Comparison of ENCODE assay signal across 8 mouse cellular contexts in genomic region chr7:44495086-44495485, GRCm38 (mm10). TPM values are rescaled to one million over a fixed set of nuclear protein-coding genes. Genes with fewer than 3 reads are reported as not detected.
DNase-seq lines count a peak whose midpoint lies in the region; ATAC-seq lines count a peak whose summit lies in the region.

No protein-coding gene starts in this region.

- H3K27me3 ChIP-seq in lung, embryonic 16.5 days (ENCODE audit: control insufficient read depth, insufficient read depth, low read depth, low read length) = no peaks in the 10 kb centered on the region
- H3K27me3 ChIP-seq in limb, embryonic 11.5 days (ENCODE audit: control insufficient read depth, insufficient read depth, low read length) = no peaks in the 10 kb centered on the region
- no peaks in the 10 kb centered on the region for H3K27me3 ChIP-seq in stomach, embryonic 15.5 days (replicated peaks)

- intact Hi-C loops in left cerebral cortex, postnatal 36 days (cut with DNase I) = no loop called here

- H3K9me3 ChIP-seq in lung, embryonic 16.5 days (ENCODE audit: control insufficient read depth, low read length) = no peaks in the 10 kb centered on the region
- H3K9me3 ChIP-seq in limb, embryonic 11.5 days (ENCODE audit: control insufficient read depth, low read length) = no peaks in the 10 kb centered on the region
- H3K9me3 ChIP-seq in stomach, embryonic 15.5 days = no peaks in the 10 kb centered on the region

- WGBS in lung, embryonic 16.5 days = 73% methylated on average over 7 of the region's 7 CpGs
- WGBS in limb, embryonic 11.5 days = 91% methylated on average over 7 of the region's 7 CpGs
- 78% methylated on average over 7 of the region's 7 CpGs for WGBS in stomach, embryonic 15.5 days

- peak overlapping the region; percentile 84 for H3K9ac ChIP-seq in lung, embryonic 16.5 days (ENCODE audit: low read length)
- no peak overlapping the region for H3K9ac ChIP-seq in limb, embryonic 11.5 days (ENCODE audit: low read length)
- no peak overlapping the region for H3K9ac ChIP-seq in stomach, embryonic 15.5 days

- H3K36me3 ChIP-seq in lung, embryonic 16.5 days (ENCODE audit: control insufficient read depth, insufficient read depth, low read length) = peaks cover 20% of the 10 kb centered on the region
- H3K36me3 ChIP-seq in limb, embryonic 11.5 days (ENCODE audit: control insufficient read depth, insufficient read depth, low read length) = peaks cover 7% of the 10 kb centered on the region; the same call in 1 of the 2 replicates
- peaks cover 23% of the 10 kb centered on the region for H3K36me3 ChIP-seq in stomach, embryonic 15.5 days

- no peak overlapping the region for H3K27ac ChIP-seq in lung, embryonic 16.5 days (ENCODE audit: low read length)
- no peak overlapping the region for H3K27ac ChIP-seq in limb, embryonic 11.5 days (replicated peaks; ENCODE audit: low read depth, low read length)
- no peak overlapping the region for H3K27ac ChIP-seq in stomach, embryonic 15.5 days

- DNase-seq in cerebellum, adult 11-12 months = peak; percentile 51
- no peak for DNase-seq in cerebellum, adult 18-20 months
- no peak for DNase-seq in lung, postnatal 10 days
- no peak for DNase-seq in limb, embryonic 11.5 days (ENCODE audit: low spot score)
- DNase-seq in left cerebral cortex, postnatal 36 days (ENCODE audit: low spot score in 2 of 2) = no peak
- no peak for DNase-seq in thymus, postnatal 10 days (ENCODE audit: low spot score in 2 of 2)

- peaks cover 16% of the 10 kb centered on the region for H3K4me1 ChIP-seq in lung, embryonic 16.5 days (replicated peaks; ENCODE audit: control insufficient read depth, insufficient read depth, low read length)
- H3K4me1 ChIP-seq in limb, embryonic 11.5 days (ENCODE audit: control insufficient read depth, insufficient read depth, low read length) = peaks cover 5% of the 10 kb centered on the region; the same call in 1 of the 2 replicates
- peaks cover 13% of the 10 kb centered on the region for H3K4me1 ChIP-seq in stomach, embryonic 15.5 days

- peak overlapping the region; percentile 98 for H3K4me2 ChIP-seq in lung, embryonic 16.5 days (ENCODE audit: low read depth, low read length)
- H3K4me2 ChIP-seq in limb, embryonic 11.5 days (ENCODE audit: low read depth, severe bottlenecking) = peak overlapping the region; percentile 78; the same call in 1 of the 2 replicates
- H3K4me2 ChIP-seq in stomach, embryonic 15.5 days = peak overlapping the region; percentile 72

- ATAC-seq in lung, embryonic 16.5 days (ENCODE audit: low read depth) = no peak
- no peak for ATAC-seq in limb, embryonic 11.5 days (ENCODE audit: insufficient number of reproducible peaks, low FRiP score, low TSS enrichment, low read depth)
- ATAC-seq in stomach, embryonic 15.5 days (ENCODE audit: insufficient read depth, low FRiP score, low read depth) = no peak

- H3K4me3 ChIP-seq in lung, embryonic 16.5 days (ENCODE audit: low read length) = peak overlapping the region; percentile 82
- H3K4me3 ChIP-seq in limb, embryonic 11.5 days (ENCODE audit: low read depth, low read length) = no peak overlapping the region
- H3K4me3 ChIP-seq in stomach, embryonic 15.5 days (replicated peaks) = peak overlapping the region; percentile 77; the same call in 1 of the 2 replicates

RNA-seq across cellular contexts. Expression of gene Emc10, which starts 1.2 kb away (rescaled TPM):
- polyA plus RNA-seq in lung, embryonic 16.5 days (2015; fragmentation: Nextera tagmentation; extraction: Ambion mirVana) = 94.0 TPM in 2 replicates
- polyA plus RNA-seq in limb, embryonic 11.5 days (2014; fragmentation: Nextera tagmentation; extraction: Ambion mirVana) = 83.0 and 85.8 TPM in 2 replicates
- polyA plus RNA-seq in stomach, embryonic 15.5 days (2015; fragmentation: Nextera tagmentation; extraction: Ambion mirVana) = 98.8 and 106 TPM in 2 replicates
- 100 to 1,000 TPM; 169 to 185 TPM for total RNA-seq in left cerebral cortex, postnatal 36 days (2021)

RNA-seq across cellular contexts. Expression of gene Fam71e1, which starts 1.3 kb away (rescaled TPM):
- 9.5 and 9.9 TPM in 2 replicates for polyA plus RNA-seq in lung, embryonic 16.5 days (2015; fragmentation: Nextera tagmentation; extraction: Ambion mirVana)
- polyA plus RNA-seq in limb, embryonic 11.5 days (2014; fragmentation: Nextera tagmentation; extraction: Ambion mirVana) = 13.2 and 15.0 TPM in 2 replicates
- polyA plus RNA-seq in stomach, embryonic 15.5 days (2015; fragmentation: Nextera tagmentation; extraction: Ambion mirVana) = 9.1 and 12.3 TPM in 2 replicates
- total RNA-seq in left cerebral cortex, postnatal 36 days (2021) = 10 to 100 TPM; 18.9 to 20.2 TPM

RNA-seq across cellular contexts. Expression of gene Josd2, which starts 27.3 kb away (rescaled TPM):
- polyA plus RNA-seq in lung, embryonic 16.5 days (2015; fragmentation: Nextera tagmentation; extraction: Ambion mirVana) = 115 and 116 TPM in 2 replicates
- polyA plus RNA-seq in limb, embryonic 11.5 days (2014; fragmentation: Nextera tagmentation; extraction: Ambion mirVana) = 64.4 and 65.4 TPM in 2 replicates
- 91.3 and 105 TPM in 2 replicates for polyA plus RNA-seq in stomach, embryonic 15.5 days (2015; fragmentation: Nextera tagmentation; extraction: Ambion mirVana)
- total RNA-seq in left cerebral cortex, postnatal 36 days (2021) = 10 to 100 TPM; 76.5 to 77.6 TPM

RNA-seq across cellular contexts. Expression of gene Mybpc2, which starts 29.4 kb away (rescaled TPM):
- polyA plus RNA-seq in lung, embryonic 16.5 days (2015; fragmentation: Nextera tagmentation; extraction: Ambion mirVana) = 0.63 and 1.2 TPM in 2 replicates
- polyA plus RNA-seq in limb, embryonic 11.5 days (2014; fragmentation: Nextera tagmentation; extraction: Ambion mirVana) = 0.09 and 0.20 TPM in 2 replicates
- polyA plus RNA-seq in stomach, embryonic 15.5 days (2015; fragmentation: Nextera tagmentation; extraction: Ambion mirVana) = 0.27 and 0.32 TPM in 2 replicates
- total RNA-seq in left cerebral cortex, postnatal 36 days (2021) = under 1 TPM in 1 of 2 experiments, not detected in 1; 0.12 TPM

RNA-seq across cellular contexts. Expression of gene Aspdh, which starts 29.9 kb away (rescaled TPM):
- 0.62 and 1.3 TPM in 2 replicates for polyA plus RNA-seq in lung, embryonic 16.5 days (2015; fragmentation: Nextera tagmentation; extraction: Ambion mirVana)
- 0.60 TPM in 1 of 2 replicates, not detected in the other for polyA plus RNA-seq in limb, embryonic 11.5 days (2014; fragmentation: Nextera tagmentation; extraction: Ambion mirVana)
- polyA plus RNA-seq in stomach, embryonic 15.5 days (2015; fragmentation: Nextera tagmentation; extraction: Ambion mirVana) = 0.94 and 1.7 TPM in 2 replicates
- total RNA-seq in left cerebral cortex, postnatal 36 days (2021) = 10 to 100 TPM in 1 of 2 experiments, 1 to 10 TPM in 1; 6.8 to 10.4 TPM
